Comparison of ENCODE assay signal across 14 mouse cellular contexts in genomic region chr1:93776686-93777085, GRCm38 (mm10). TPM values are rescaled to one million over a fixed set of nuclear protein-coding genes. Genes with fewer than 3 reads are reported as not detected.
DNase-seq lines count a peak whose midpoint lies in the region.
"Had no signal": no experiment of that assay in that cellular context is flagged by ENCODE, and none has a peak within 500 bp of the region (broad histone marks: within the 10 kb centered on the region; RNA-seq: fewer than 3 reads in every experiment).

No protein-coding gene starts in this region.

- peak; percentile 54 to 70 for DNase-seq in adrenal gland, adult (ENCODE audit: inconsistent age in 2 of 2, low spot score in 1 of 2)
- no peak for DNase-seq in adrenal gland, postnatal 25 days
- DNase-seq in adrenal gland, postnatal 36 days, result peak; percentile 27 to 45
- DNase-seq in adrenal gland, postnatal 14 days, result no peak
- peak; percentile 84 for DNase-seq in Muller cell, postnatal 12 days (ENCODE audit: inconsistent ontology term)
- DNase-seq: adrenal gland, adult 8-10 months; B cell, adult 2 months; cerebellum, adult 11 months; cerebellum, adult 18-20 months; cerebellum, adult 8-10 months; cerebellum, adult 9-11 months; cerebellum, postnatal 14 days; cerebellum, postnatal 36 days; embryo, embryonic 11 days had no signal

RNA-seq across cellular contexts. Expression of gene Thap4, which starts 22.0 kb away (rescaled TPM):
- 58.4 and 59.2 TPM in 2 replicates for total RNA-seq in adrenal gland, postnatal 25 days (2021)
- total RNA-seq in adrenal gland, postnatal 36 days (2021), result 10 to 100 TPM; 45.4 to 57.4 TPM
- 42.6 and 45.8 TPM in 2 replicates for total RNA-seq in adrenal gland, postnatal 14 days (2021)

RNA-seq across cellular contexts. Expression of gene Dtymk, which starts 25.0 kb away (rescaled TPM):
- 77.9 and 86.1 TPM in 2 replicates for total RNA-seq in adrenal gland, postnatal 25 days (2021)
- total RNA-seq in adrenal gland, postnatal 36 days (2021), result 10 to 100 TPM; 63.7 to 70.9 TPM
- total RNA-seq in adrenal gland, postnatal 14 days (2021), result 70.1 and 70.7 TPM in 2 replicates

RNA-seq across cellular contexts. Expression of gene Atg4b, which starts 25.4 kb away (rescaled TPM):
- total RNA-seq in adrenal gland, postnatal 25 days (2021), result 63.3 and 88.0 TPM in 2 replicates
- 10 to 100 TPM; 82.3 to 86.2 TPM for total RNA-seq in adrenal gland, postnatal 36 days (2021)
- 67.3 and 69.4 TPM in 2 replicates for total RNA-seq in adrenal gland, postnatal 14 days (2021)

RNA-seq across cellular contexts. Expression of gene Ing5, which starts 27.1 kb away (rescaled TPM):
- 15.0 and 20.0 TPM in 2 replicates for total RNA-seq in adrenal gland, postnatal 25 days (2021)
- 10 to 100 TPM; 18.9 to 20.0 TPM for total RNA-seq in adrenal gland, postnatal 36 days (2021)
- 15.2 and 17.3 TPM in 2 replicates for total RNA-seq in adrenal gland, postnatal 14 days (2021)

RNA-seq across cellular contexts. Expression of gene D2hgdh, which starts 48.0 kb away (rescaled TPM):
- total RNA-seq in adrenal gland, postnatal 25 days (2021), result 50.2 and 61.4 TPM in 2 replicates
- total RNA-seq in adrenal gland, postnatal 36 days (2021), result 10 to 100 TPM; 46.9 to 57.9 TPM
- total RNA-seq in adrenal gland, postnatal 14 days (2021), result 39.7 and 45.1 TPM in 2 replicates

Comparison
In these comparisons a context has a peak if more than half of its experiments do, and no peak if none do; other contexts are left out.
1. DNase-seq: peak in adrenal gland, adult (2 of 2), adrenal gland, postnatal 36 days (2 of 2) and Muller cell, postnatal 12 days (single experiment); none in adrenal gland, postnatal 25 days (single experiment) and adrenal gland, postnatal 14 days (single experiment).